Mouse (Mus musculus) gastrocnemius, postnatal 25 days (tissue): ENCODE measurements around the gene Gpr150. TPM values are rescaled to one million over a fixed set of nuclear protein-coding genes. Genes with fewer than 3 reads are reported as not detected.
A peak's percentile ranks its signal among the peaks of the same experiment; 100 is the strongest.

Experiments used
- DNase-seq: peaks from one replicate; pipeline ENCODE4 v3.0.0; 2022
- long read RNA-seq, 2 experiments: library from polyadenylated mRNA; stranded (forward); transcript quantifications; one replicate each; pipeline ENCODE4 v2.0.0; 2021
- total RNA-seq, 2 experiments: library from RNA; stranded (reverse); gene quantifications; 1 replicate in 1 of 2; 2 replicates in 1 of 2; pipeline ENCODE4 v1.2.3; 2021

Gene Gpr150
- not detected for total RNA-seq
- long read RNA-seq, experiment 1, result 0 reads
- long read RNA-seq, experiment 2, result 0 reads

DNA sequence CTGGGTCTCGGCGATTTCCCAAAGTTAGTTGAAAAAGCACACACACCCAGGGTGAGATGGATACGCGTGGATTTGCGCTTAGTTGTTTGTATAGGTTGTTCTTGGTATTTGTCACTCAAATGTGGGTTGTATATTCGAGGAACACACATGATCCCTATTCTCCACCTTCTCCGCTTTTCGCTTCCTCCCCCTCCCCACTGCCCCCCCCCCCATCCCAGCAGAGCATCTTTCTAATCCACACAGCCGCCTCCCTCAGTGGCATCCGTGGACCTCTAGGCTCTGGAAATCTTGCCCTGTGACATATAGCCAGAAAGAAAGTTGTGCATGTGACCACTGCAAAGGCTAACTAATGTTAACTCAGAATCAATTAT lies at the start of gene Gpr150:
TSS of gene Gpr150 (minus strand) at position 101 of the 371 bp plus-strand sequence.
- no peak for DNase-seq

DNA sequence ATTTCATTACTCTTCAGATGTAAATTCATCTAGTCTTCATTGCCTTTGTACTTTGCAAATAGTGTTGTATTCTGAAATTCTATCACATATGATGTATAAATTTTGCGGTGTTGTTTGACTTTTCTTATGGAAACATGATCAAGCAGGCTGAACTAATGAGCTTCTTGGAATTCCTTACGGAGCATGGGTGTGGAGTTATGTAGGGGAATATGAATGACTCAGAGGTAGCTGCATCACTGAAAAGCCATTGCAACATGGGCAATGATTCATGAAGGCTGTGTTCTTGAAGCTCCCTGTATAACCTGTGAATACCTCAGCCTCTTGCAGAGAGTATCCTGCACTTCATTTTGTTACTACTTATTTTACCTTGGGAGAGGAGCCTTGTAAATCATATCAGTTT lies 45.2 kb upstream of the Gpr150 start:
- DNase-seq, result no peak

DNA sequence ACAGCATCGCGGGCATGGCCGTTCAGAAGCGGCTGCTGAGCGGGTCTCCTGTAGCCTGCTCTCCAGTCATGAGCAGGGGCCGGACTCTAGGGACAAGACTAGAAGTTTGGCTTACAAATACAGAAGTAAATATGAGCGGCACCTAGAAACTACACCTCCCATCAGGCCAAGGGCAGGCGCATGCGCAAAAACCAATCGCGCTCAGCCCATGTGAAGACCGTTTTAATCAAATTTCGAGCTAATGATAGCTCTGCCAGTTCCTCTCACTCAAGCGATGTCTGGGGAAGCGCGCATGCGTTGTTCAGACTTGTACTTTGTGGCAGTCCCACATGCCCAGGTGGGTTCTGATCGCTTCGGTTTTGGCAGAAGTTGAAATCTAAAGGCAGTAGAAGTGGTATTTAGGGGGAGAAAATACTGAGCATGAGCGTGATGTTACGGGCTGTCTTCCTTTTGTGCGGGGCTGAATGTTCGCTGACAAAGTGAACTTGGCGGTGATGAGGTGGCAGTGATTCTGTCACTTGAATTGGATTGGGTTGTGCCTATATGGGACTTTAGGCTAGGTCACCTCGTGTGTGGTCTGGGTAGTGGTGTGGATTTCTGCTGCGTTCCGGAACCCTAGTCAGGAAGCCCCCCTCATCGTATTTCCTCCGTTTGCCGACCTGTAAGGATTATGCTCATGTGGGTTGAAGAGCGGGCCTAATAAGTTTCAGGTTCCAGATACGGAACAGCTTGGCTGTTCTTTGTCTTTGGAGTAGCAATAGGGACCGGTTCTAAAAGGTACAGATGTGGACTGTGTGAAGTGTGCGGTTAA lies 41.9 kb upstream of the Gpr150 start, which contains the start of the genes Arsk and Ttc37:
TSS of gene Arsk (minus strand) at position 168 of the 811 bp plus-strand sequence.
TSS of gene Ttc37 (plus strand) at position 242 of the 811 bp plus-strand sequence.
- peak; percentile 93 for DNase-seq

DNA sequence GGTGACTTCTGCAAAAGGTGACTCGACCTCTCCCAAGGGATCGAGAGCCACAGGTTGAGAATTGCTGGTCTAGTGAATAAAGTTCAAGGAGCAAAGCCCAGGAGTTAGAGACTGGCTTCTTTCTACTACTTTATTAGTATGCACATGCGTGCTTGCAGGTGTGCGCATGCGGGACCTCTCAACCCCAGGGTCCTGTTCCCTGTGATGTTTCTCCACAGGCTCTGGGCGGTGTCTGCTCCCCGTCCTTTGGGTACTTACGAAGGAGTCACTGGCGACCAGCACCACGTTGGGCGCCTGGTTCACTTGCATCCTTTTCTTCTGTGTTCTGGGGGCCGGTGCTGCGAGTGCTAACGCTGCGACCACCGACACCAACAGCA lies 41.3 kb upstream of the Gpr150 start:
- no peak for DNase-seq

DNA sequence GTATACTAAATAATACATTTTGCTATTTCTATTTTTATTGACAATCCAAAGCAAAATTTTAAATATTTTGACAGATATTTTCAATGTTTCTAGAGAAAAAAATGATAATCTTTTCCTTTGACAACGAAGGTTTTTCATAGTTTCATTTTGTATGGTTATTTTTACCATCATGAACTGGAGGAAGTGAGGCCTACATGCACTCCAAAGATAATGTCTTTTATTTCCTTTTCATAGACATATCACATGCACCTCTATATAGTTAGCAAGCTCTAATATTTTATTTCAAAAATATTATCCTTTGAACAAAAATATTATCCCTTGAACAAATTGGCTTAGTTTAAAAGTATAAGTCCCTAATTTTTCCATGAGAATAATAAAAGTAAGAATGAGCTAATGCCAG lies 17.5 kb upstream of the Gpr150 start:
- DNase-seq, result no peak

- no peak for DNase-seq
These were observed 7.7 kb upstream of the Gpr150 start for GRCm38 (mm10) chr13:76064363-76064945.

GRCm38 (mm10) chr13:76063548-76063947 lies 6.8 kb upstream of the Gpr150 start:
- no peak for DNase-seq

GRCm38 (mm10) chr13:76062569-76062968 lies 5.8 kb upstream of the Gpr150 start:
- no peak for DNase-seq

DNA sequence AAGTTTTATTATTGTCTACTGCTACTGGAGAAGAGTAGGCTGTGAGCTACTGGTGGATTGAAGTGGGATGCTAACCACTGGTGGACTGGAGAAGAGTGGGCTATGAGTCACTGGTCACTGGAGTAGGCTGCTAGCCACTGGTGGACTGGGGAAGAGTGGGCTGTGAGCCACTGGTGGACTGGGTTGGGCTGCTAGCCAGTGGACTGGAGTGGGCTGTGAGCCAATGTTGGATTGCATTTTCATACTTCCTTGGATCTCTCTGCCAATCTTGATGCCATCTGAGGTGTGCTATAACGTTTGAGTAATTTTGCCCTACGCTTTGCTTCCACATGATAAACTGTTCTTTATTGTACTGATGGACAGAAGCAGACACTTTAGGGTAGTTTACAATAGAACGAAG lies 5.3 kb upstream of the Gpr150 start:
- DNase-seq, result no peak

GRCm38 (mm10) chr13:76059591-76059990 lies 2.8 kb upstream of the Gpr150 start:
- no peak for DNase-seq

- no peak for DNase-seq
These were observed 672 bp upstream of the Gpr150 start for GRCm38 (mm10) chr13:76057267-76058069.

GRCm38 (mm10) chr13:76056261-76056724 lies 503 bp downstream of the Gpr150 start:
- DNase-seq, result peak; percentile 46

DNA sequence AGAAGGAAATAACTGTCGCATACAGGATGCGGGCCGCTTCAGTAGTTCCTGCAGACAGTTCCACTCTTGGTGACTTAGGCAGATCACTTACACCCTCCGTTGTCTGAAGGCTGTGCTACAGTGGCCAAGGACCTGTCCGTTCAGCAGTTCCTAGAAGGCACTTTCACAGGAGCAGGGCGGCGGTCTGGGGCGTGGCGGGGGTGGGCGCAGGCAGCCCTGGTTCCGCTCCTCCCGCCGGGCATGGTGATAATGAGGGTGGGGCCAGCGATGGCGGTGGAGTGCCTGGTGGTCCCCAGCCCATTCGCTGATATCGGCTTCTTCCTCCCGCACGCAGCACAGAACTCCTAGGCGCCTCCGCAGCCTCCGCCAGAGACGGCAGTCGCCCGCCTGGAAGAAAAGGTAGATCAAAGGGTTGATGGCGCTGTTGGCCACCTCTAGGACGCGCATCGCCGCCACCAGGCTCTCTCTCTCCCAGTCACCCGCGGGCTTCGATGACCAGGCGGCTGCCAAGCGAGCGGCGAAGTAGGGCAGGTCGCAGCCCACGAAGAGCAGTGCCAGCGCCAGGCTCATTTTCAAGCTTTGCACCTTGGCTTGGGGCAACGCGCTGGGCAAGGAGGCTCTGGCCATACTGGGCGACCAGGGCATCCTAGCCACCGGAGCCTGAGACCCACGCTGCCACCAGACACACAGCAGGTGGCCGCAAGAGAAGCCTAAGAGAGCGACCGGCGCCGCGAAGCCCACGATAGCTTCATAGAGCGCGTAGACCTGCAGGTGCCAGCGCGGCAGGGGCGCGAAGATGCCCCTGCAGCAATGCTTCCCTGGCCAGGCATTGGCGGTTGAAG lies 1.2 kb downstream of the Gpr150 start:
- no peak for DNase-seq

- no peak for DNase-seq
These were observed 11.8 kb downstream of the Gpr150 start for GRCm38 (mm10) chr13:76044971-76045370.

DNA sequence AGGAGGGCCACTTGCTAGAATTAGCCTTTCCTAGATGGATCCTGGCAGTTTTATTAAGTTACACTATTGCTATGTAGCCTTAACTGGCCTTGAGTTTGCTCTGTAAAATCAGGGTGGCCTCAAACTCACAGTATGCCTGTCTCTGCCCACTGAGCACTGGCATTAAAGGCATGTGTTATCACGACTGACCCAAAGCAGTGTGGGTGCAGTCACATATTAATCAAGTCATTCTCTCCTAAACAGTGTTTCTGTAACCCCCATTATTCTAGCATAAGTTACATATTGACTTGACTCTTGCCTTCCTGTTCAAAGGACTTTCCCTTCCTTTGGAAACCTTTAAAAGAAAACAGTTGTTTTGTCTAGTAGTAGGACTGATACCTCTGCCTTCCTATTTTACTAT lies 14.3 kb downstream of the Gpr150 start:
- DNase-seq, result no peak

DNA sequence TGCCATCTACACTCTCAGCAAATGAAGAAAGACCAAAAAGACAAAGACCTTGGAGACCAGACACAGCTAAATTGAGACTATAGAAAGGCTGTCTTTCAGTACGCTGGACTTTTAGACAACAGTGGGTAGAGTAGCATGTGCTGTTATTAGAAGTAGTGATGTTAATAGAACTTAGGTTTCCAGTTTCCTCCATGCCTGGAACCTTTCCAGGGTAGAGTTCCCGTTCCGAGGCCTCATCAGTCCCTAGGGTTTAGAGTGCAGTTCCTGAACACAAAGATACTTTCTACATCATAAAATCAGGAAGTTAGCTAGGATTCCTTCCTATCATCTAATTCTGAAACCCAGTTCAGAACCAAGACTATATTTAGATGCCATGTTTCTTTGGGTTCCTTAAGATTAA lies 32.2 kb downstream of the Gpr150 start:
- DNase-seq, result peak; percentile 16

DNA sequence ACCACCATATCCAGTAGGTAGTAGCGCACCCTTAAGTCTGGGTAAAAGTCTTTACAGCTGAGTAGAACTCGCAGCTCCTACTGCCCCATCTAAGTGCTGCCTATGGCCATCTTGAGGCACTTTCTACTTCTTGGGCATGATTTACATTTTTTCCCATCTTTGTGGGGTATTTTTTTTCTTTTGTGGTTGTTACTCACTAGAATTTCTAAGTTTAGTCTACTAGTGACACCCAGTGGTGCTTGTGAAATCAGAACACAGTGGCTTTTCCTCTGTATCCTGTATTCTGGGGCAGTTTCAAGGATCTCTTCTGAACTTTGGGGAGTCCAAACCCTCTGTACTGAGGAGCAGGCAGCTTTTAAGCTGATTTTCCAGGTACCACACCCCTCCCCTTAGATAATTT lies 35.0 kb downstream of the Gpr150 start:
- no peak for DNase-seq

- DNase-seq, result no peak
These were observed 37.9 kb downstream of the Gpr150 start for GRCm38 (mm10) chr13:76018844-76019400.

GRCm38 (mm10) chr13:76017974-76018843 lies 38.6 kb downstream of the Gpr150 start, which contains the start of gene Rfesd:
Gene Rfesd (minus strand): TSS chr13:76018719.
- peak; percentile 98 for DNase-seq

- no peak for DNase-seq
These were observed 39.3 kb downstream of the Gpr150 start for GRCm38 (mm10) chr13:76017465-76017864.
